Mouse (Mus musculus) right cerebral cortex, postnatal 36 days (tissue): ENCODE measurements around the gene Trim46.

Source experiments
- DNase-seq, 2 experiments: peaks; one replicate each; pipeline ENCODE4 v3.0.0; 2022; ENCODE audit warnings: low spot score in 2 of 2, mixed read lengths in 1 of 2

Trim46 gene

GRCm38 (mm10) chr3:89270891-89271290 is 24.8 kb upstream of the Trim46 start:
- peak; percentile 73 to 76 for DNase-seq

DNA sequence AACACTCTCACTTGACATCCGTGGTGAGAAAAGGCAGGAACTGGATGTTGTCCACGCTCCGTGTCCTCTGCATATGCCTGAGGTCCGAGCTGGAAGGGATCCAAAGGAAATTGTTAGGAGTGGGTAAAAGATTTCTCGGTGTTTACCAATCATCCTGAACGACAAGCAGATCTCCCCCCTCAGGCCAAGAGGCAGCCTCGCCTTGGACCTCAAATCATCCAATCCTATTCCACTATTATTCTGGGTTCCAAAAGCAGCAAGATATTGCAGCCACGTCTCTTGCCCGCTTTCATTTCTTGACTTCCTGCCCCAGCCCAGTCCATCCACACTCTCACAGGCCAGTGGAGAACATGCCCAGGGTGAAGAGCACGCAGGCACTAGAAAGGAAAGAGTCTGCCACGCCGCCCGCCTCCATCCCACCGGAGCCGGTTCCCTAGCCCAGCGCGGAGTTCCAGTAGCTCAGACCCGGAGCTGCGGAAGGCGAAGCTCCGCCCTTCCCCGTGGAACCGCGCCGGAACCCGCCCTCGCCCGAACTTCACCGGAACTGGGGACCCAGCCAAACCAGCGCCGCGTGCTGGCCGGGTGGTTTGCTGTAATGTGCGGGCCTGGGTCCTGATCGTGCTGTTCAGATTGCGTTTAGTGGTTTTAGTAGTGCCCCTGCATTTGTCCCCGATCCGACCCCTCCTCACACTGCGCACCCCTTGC is 24.1 kb upstream of the Trim46 start, which contains the start of gene Slc50a1:
Slc50a1 (minus strand) TSS at position 520 of the 705 bp plus-strand sequence.
- DNase-seq: peak; percentile 73 to 77

GRCm38 (mm10) chr3:89268916-89269315 is 22.8 kb upstream of the Trim46 start:
- DNase-seq: no peak

DNA sequence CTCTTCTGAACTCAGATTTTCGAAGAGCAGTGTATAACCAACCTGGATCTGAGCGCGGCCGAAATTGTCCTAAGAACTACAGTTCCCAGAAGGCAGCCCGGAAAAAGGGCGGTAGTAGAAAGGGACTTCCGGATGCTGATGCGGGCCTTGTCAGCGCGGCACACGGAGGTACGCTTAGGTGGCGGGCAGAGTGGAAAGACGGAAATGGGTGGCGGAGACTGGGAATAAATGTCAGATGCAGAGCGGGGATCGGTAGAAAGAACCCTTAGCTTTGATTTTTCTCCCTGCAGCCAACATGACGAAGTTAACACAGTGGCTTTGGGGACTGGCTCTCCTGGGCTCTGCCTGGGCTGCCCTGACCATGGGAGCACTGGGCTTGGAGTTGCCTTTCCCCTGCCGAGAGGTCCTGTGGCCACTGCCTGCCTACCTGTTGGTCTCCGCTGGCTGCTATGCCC is 20.4 kb upstream of the Trim46 start:
- DNase-seq: peak; percentile 75 to 78

- DNase-seq: no peak
Observed at GRCm38 (mm10) chr3:89262417-89262816, 16.3 kb upstream of the Trim46 start.

GRCm38 (mm10) chr3:89260211-89260610 is 14.1 kb upstream of the Trim46 start:
- DNase-seq: no peak

DNA sequence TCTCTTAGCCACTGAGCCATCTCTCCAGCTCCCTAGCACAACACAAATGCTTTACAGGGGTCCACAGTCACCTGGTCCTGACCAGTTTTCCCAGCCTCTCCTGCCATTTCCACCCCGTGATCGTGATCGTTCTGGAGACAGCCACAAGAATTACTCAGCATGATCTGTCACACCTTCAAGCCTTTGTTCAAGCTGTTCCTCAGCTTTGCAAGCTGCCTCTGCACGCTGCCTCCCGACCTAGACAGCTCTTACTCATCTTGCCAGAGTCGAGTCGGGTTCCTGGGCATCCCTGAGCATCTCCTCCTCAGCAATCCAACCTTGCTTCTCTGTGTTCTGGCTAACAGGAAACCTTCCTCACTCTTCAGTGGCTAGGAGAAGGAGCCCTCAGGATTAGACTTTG is 13.0 kb upstream of the Trim46 start, which contains the start of gene Dpm3:
Dpm3 (plus strand) TSS at position 283 of the 400 bp plus-strand sequence.
- DNase-seq: no peak

- DNase-seq: no peak
Observed at GRCm38 (mm10) chr3:89256177-89256576, 10.1 kb upstream of the Trim46 start.

DNA sequence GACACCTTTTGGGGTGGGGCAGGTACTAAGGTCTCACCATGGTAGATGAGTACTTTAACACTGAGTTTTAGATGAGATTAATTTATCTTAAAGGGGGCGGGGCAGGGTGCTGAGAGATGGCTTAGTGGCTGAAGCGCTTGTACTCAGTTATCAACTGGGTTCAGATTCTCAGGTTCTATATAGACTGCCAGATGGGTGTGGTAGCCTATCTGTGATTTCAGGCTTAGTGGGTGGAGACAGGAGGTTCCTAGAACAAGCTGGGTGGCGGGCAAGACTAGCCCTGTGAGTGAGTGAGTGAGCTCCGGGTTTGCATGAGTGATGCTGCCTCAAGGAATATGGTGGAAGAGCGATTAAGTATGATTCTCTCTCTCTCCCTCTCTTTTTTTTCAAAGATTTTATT is 8.9 kb upstream of the Trim46 start:
- DNase-seq: no peak

DNA sequence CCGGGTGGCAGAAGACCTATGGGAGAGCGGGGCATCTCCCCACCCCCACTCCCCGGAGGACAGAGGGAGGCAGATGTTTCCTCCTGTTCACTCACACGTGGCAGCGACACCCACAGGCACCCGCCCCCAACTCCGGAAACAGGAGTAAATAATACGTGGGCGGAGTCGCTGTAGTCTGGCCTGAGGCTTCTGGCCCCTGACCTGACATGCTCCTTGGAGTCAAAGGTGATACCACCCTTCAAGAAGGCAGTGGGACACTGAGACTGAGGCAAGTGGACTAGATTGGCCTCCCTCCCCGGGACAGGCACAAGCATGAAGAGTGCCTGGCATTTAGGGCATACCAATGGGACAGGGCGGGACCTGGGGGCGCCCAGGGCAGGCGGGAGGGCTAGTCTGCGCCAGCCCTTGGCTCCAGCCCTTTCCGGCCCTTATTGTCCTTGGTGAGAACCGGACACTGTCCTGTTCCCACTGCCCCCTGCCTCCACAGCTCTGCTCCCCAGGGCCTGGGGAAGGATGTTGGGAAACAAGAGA is 5.3 kb upstream of the Trim46 start:
- DNase-seq: no peak

DNA sequence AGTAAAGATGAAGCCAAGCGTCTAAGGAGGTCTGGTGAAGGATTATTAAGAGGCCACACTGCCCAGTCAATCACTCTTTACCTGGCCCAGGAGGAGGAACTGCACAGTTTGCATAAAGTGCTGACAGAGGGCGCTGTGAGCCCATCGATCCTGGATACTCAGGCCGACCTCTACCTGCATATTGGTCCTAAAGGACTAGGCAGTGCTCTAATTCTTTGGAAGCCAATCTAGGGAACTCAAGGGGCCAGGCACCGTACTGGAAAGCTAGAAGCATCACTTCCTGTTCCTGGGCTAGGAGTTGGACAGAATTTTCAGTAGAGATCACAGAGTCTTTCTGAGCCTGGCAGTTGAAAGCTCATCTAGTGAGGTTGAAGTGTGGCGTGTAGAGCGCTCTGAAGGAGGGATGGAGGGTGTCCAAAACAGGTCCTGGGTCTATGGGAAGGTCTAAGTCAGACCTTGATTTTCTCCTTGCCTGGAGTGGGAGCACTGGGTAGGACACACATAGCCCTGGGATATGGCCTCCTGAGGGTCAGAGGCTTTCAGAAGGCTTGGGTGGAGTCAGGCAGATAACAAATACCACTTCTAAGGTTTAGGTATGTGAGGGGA is 4.4 kb upstream of the Trim46 start:
- DNase-seq: no peak

- DNase-seq: no peak
Observed at GRCm38 (mm10) chr3:89247466-89247865, 1.4 kb upstream of the Trim46 start.

GRCm38 (mm10) chr3:89245688-89246171 is 379 bp downstream of the Trim46 start, which contains the start of gene Krtcap2:
TSS of gene Krtcap2 (plus strand) at chr3:89245966.
- peak in 1 of 2 experiments; percentile 63 for DNase-seq

- DNase-seq: peak in 1 of 2 experiments; percentile 67
Observed at GRCm38 (mm10) chr3:89244982-89245687, 974 bp downstream of the Trim46 start.

DNA sequence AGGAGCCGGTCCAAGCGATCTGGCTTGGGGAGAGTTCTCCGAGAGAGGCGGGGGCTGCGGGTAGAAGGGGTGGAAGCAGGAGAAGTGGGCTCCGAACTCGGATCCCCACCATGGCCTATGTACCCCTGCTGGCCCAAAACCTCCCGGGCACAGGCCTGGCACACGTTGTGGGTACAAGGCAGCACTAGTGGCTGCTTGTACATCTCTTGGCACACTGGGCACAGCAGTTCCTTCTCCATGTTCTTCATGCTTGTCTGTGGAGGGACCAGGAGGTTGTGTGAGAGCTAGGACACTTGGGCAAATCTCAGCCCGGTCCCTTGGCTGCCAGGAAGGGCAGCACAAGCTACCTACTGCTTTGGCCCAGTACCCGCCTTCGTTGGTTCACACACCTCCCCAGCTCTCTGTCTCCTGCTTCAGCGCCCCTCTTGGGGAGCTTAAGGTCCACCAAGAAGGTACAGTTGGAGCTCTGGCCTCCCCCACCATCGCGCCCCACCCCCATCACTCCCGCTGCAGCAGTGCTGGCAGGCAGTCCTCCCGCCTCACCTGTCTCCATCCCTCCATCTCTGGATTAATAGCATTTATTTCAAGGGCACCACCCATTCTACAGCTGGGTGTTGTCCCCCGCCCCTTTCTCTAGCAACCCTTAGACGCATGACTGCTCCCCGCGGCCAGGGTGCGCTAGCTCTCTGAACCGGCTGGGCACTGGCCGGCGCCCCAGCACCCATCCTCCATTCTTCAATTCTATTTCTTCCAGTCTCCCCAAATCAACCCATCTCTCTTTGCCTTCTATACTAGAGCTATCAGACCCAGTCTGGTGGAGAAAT is 1.7 kb downstream of the Trim46 start:
- DNase-seq: no peak

DNA sequence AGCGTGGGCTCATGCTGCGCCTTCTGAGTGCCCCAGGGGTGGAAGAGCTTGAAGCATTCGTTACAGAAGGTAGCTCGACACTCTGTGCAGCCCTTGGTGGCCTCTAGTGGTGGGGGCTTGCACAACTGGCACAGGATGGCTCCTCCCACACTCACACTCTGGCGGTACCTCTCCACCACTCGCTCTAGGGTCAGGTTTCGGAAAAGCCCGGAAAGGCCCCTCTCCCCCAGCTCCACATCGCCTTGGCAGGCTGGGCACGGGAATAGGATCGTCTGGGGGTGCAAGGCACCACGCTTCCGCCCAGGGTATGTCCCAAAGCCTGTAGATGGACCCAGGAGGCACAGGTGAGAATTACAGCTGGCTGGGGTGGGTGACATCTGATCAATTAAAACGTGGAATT is 2.5 kb downstream of the Trim46 start:
- DNase-seq: no peak

GRCm38 (mm10) chr3:89242331-89242895 is 3.7 kb downstream of the Trim46 start:
- no peak for DNase-seq

DNA sequence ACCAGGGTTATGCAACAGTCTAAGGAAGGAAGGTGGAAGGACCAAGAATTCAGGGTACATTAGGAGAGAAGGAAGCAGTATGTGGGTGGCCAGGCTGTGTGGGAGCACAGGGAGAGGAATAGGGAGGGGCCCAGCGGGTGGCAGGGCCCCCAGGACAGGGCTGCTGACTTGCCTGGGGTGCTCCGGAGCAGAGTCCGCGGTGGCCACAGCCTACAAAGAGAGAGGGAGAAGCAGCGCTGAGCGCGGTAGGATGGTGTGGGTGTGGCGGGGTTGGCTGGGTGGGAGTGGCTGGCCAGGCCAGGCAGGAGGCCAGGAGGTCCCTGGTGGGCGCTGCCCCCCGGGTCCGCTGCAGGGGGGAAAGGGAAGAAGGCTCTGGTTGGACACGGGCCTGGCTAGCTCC is 7.6 kb downstream of the Trim46 start:
- DNase-seq: no peak

DNA sequence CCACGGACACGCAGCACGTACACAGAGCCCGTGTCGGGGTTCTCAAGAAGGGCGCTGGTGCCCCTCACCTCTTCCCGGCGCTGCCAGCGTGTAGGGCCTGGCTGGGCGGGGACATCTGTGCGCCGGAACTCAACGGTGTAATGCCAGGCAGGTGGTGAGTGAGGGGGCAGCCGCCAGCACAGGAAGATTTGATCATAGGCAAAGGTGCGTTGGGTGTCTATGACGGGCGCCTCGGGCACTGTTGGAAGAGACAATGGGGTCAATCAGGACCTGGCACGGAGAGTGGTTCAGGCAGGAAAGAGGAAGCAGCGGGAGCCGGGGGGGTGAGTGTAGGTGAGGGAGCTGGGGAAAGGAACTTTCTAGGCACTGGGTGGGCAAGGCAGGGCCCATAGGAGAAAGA is 8.4 kb downstream of the Trim46 start:
- no peak for DNase-seq

GRCm38 (mm10) chr3:89236516-89236915 is 9.6 kb downstream of the Trim46 start:
- DNase-seq: no peak

DNA sequence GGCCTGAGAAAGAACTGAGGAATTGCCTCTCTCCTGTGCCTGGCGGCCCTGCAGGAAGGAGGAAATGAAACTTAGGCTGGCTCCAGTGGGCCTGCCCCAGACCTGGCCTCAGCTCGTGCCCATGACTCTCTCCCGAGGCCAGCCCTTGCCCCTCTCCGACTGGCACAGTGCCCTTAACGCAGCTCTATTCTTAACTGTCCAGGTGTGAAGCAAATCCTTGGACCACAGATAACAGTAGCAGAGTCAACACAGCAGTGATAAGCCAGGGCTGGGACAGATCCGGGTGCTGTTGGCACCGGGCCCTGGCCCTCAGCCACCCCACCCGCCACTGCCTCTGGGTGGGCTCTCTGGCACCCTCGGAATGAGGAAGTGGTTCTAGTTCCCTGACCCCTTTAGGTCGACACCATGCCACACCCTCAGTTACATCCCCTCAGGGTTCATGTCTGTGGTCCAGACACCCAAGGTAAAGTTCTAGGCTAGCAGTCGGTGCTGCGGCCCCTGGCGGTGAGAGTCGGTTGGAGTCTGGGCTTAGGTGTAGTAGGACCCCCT is 12.5 kb downstream of the Trim46 start:
- DNase-seq: no peak
